Comparison of ENCODE assay signal across 11 mouse cellular contexts in the genomic region with DNA sequence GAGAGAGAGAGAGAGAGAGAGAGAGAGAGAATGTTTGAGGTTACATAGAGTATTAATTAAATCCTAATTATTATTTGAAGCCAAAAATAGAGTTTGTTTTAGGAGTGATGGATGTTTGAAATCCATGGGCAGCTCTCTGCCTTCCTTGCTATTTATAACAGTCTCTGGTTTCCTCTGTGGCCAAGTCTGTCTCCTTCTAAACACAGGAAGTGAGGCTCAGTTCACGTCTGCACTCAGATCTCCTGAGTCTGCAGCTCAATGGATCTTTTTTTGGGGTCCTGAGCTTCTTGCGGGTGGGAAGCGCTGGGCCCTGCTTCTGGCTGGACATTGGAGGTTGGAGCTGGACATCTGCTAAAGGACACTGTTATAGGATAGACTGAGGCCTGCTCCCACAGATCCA. TPM values are rescaled to one million over a fixed set of nuclear protein-coding genes. Genes with fewer than 3 reads are reported as not detected.
DNase-seq lines count a peak whose midpoint lies in the region; ATAC-seq and TF ChIP-seq lines count a peak whose summit lies in the region.
"Had no signal": no experiment of that assay in that cellular context is flagged by ENCODE, and none has a peak within 500 bp of the region (broad histone marks: within the 10 kb centered on the region; RNA-seq: fewer than 3 reads in every experiment).

No protein-coding gene starts in this region.

- H3K4me1 ChIP-seq in bone marrow macrophage, adult 2 months (ENCODE audit: control insufficient read depth, insufficient read depth, low read length): peaks cover 45% of the 10 kb centered on the region
- H3K4me1 ChIP-seq in liver, embryonic 12.5 days: peaks cover 76% of the 10 kb centered on the region

- no peak for ATAC-seq in liver, embryonic 12.5 days
- ATAC-seq: Patski had no signal

- DNase-seq in layer of hippocampus, adult 2 months (ENCODE audit: low spot score in 2 of 2): no peak
- no peak for DNase-seq in layer of hippocampus, adult 8-10 months (ENCODE audit: low spot score in 2 of 2)
- DNase-seq in CD4-positive, CD25-positive, alpha-beta regulatory T cell, adult 2 months (ENCODE audit: low read depth, low spot score): peak; percentile 61
- DNase-seq in frontal cortex, postnatal 25 days (ENCODE audit: low spot score in 2 of 2): no peak
- no peak for DNase-seq in left cerebral cortex, postnatal 10 days (ENCODE audit: extremely low spot score in 1 of 2, low spot score in 2 of 2)
- DNase-seq: gastrocnemius, postnatal 10 days; kidney, adult 9 months had no signal

- H3K4me3 ChIP-seq in layer of hippocampus, adult 2 months: no peak overlapping the region
- H3K4me3 ChIP-seq in bone marrow macrophage, adult 2 months (ENCODE audit: insufficient read depth, low read length): peak overlapping the region; percentile 4; the same call in 1 of the 2 replicates
- no peak overlapping the region for H3K4me3 ChIP-seq in liver, embryonic 12.5 days

- peak overlapping the region; percentile 64 for H3K27ac ChIP-seq in layer of hippocampus, adult 2 months
- H3K27ac ChIP-seq in bone marrow macrophage, adult 2 months (ENCODE audit: insufficient read depth, low read depth, low read length): peak overlapping the region; percentile 68
- peak overlapping the region; percentile 62 for H3K27ac ChIP-seq in liver, embryonic 12.5 days
- H3K27ac ChIP-seq: liver, embryonic 14.5 days had no signal

- H3K9me3 ChIP-seq in liver, embryonic 12.5 days (replicated peaks): no peaks in the 10 kb centered on the region

- no peak for TF ChIP-seq POLR2A in bone marrow macrophage, adult 2 months (IDR thresholded peaks at IDR 0.05; ENCODE audit: borderline replicate concordance, low read depth, low read length)

- WGBS in liver, embryonic 12.5 days (ENCODE audit: insufficient replicate concordance): 24% methylated on average over 3 of the region's 3 CpGs

- intact Hi-C loops in left cerebral cortex, postnatal 10 days (cut with DNase I): no loop called here

- no peak for TF ChIP-seq CTCF in layer of hippocampus, adult 2 months (conservative IDR thresholded peaks at IDR 0.05)
- TF ChIP-seq CTCF in bone marrow macrophage, adult 2 months (IDR thresholded peaks at IDR 0.05; ENCODE audit: low read depth, low read length): no peak

- peaks cover 10% of the 10 kb centered on the region for H3K27me3 ChIP-seq in liver, embryonic 12.5 days (replicated peaks)
- H3K27me3 ChIP-seq: Patski had no signal

- no peaks in the 10 kb centered on the region for H3K36me3 ChIP-seq in liver, embryonic 12.5 days

- H3K9ac ChIP-seq in liver, embryonic 12.5 days: no peak overlapping the region
- H3K9ac ChIP-seq: liver, embryonic 14.5 days had no signal

- H3K4me2 ChIP-seq in liver, embryonic 12.5 days: no peak overlapping the region

RNA-seq across cellular contexts. Expression of a gene that starts 3.3 kb away (rescaled TPM):
- 10 to 100 TPM; 33.9 to 36.5 TPM for total RNA-seq in layer of hippocampus, adult 2 months (2021)
- 10 to 100 TPM; 42.0 to 44.3 (median 42.9) TPM for total RNA-seq in layer of hippocampus, adult 8-10 months (2022)
- 16.2 and 17.9 TPM in 2 replicates for polyA plus RNA-seq in bone marrow macrophage, adult 2 months (2012; ENCODE audit: insufficient read depth, insufficient read length, missing spikeins)
- polyA plus RNA-seq in liver, embryonic 12.5 days (2016; fragmentation: Nextera tagmentation; extraction: Ambion mirVana): 2.9 and 3.6 TPM in 2 replicates
- 100 to 1,000 TPM; 329 to 393 TPM for total RNA-seq in left cerebral cortex, postnatal 10 days (2021)

Comparison
In these comparisons a context has a peak if more than half of its experiments do, and no peak if none do; other contexts are left out.
1. RNA of a gene that starts 3.3 kb away (total RNA-seq): 329 to 393 TPM in left cerebral cortex, postnatal 10 days; 42.0 to 44.3 TPM in layer of hippocampus, adult 8-10 months and 33.9 to 36.5 TPM in layer of hippocampus, adult 2 months; every median in the first group is over 4 times any median in the second.
2. Peak in every context shown above with its lines, with median percentiles within 50 percentile points of each other: H3K27ac ChIP-seq.